Mouse (Mus musculus): Measurements from ENCODE around the gene Fignl2.

- TF ChIP-seq CTCF (IDR thresholded peaks at IDR 0.05; ENCODE audit: low read depth) (no peak), EP300 (IDR thresholded peaks at IDR 0.05; ENCODE audit: low read depth) (no peak)
Measured at GRCm38 (mm10) chr15:101084499-101084898, 6.1 kb upstream of the Fignl2 start.
